Mouse (Mus musculus) subcutaneous adipose tissue, adult 2 months (tissue): Measurements from ENCODE around the gene Vmn2r101. TPM values are rescaled to one million over a fixed set of nuclear protein-coding genes. Genes with fewer than 3 reads are reported as not detected.

Source experiments
- polyA plus RNA-seq: library from polyadenylated mRNA; depleted of rRNA; stranded (reverse); fragments of >200 nt; gene quantifications from 2 replicates; pipeline ENCODE4 v1.2.3, GENCODE M21; 2012; ENCODE audit warnings: low replicate concordance; rRNA removed

Vmn2r101 gene
- not detected in 2 replicates for polyA plus RNA-seq

DNA sequence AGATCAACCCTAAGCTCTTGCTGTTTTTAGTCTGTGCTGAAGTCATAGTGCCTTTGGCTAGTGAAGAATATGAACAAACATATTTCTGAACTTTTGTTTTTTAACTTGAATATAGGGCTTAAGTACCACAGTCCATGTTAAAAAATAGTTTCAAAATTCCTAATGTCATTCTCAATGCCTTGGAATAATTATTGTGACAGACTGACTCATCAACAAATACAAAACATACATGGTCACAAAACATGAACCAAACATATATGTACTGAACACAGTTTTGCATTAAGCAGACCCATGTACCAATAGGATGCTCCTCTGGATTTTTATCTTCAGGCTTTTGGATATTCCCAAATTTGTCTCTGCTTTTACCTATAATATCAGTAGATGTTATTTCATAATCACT is at the start of gene Vmn2r101:
Gene Vmn2r101 (plus strand): TSS at position 301 of the 400 bp plus-strand sequence.

GRCm38 (mm10) chr17:19660028-19660427 is 83.0 kb downstream of the Vmn2r101 start, which contains the start of gene Vmn2r102:
TSS of gene Vmn2r102 (plus strand) at chr17:19660328.

Other genes starting within 250 kb of the Vmn2r101 start
- gene Vmn2r99, start 215.3 kb upstream of the Vmn2r101 start, polyA plus RNA-seq = not detected in 2 replicates
- not detected in 2 replicates for gene Vmn2r100, start 72.5 kb upstream of the Vmn2r101 start, polyA plus RNA-seq
- gene Vmn2r102, start 83.1 kb downstream of the Vmn2r101 start, polyA plus RNA-seq = not detected in 2 replicates
- gene Vmn2r103, start 196.1 kb downstream of the Vmn2r101 start, polyA plus RNA-seq = not detected in 2 replicates